ENCODE assay signal across 8 mouse cellular contexts in the genomic region with DNA sequence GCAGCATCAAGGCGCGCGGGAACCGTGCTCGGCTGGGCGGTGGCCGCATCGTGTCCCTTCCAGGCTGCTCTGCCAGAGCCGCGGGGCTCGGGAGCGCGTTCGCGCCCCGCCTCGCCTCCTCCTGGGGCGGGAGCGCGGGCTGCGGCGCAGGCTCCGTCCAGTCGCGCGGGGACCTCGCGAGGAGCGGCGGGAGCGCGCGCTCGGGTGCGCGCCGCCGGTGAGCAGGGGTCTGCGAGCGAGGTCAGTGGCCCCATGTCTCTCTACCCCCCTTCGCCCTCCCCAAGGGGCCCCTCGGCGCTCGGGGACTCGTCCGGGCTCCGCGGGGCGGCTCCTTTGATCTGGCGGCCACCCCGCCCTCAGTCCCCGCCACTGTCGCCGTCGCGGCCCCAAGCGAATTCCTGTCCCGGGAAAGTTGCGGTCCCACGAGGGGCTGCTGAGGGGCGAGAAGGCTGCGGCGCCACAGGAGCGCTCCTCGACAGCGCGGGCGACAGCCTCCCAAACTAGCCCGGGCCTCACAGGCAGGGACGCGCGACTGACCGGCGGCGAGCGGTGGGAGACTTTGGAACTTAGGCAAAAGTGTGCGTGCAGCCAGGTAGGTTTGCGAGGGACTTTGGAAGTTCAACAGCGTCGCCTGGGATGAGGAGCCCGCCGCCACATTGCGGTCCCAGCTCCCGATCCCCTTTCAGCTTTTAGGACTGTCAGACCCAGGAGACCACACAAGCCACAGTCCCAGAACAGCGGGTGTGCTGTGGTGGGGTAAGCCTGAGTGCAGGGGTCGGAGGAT. TPM values are rescaled to one million over a fixed set of nuclear protein-coding genes. Genes with fewer than 3 reads are reported as not detected.
DNase-seq lines count a peak whose midpoint lies in the region; ATAC-seq and TF ChIP-seq lines count a peak whose summit lies in the region.

A gene (minus strand): TSS at position 49 of the 784 bp plus-strand sequence.

- H3K4me3 ChIP-seq in bone marrow, adult 2 months (replicated peaks; ENCODE audit: control insufficient read depth, low read depth, low read length) = peak within 1 kb of the TSS; percentile 34
- peak within 1 kb of the TSS; percentile 58 for H3K4me3 ChIP-seq in lung, embryonic 15.5 days
- peak within 1 kb of the TSS; percentile 51 for H3K4me3 ChIP-seq in olfactory bulb, adult 2 months (ENCODE audit: insufficient read depth, low read depth, low read length)

- H3K9me3 ChIP-seq in lung, embryonic 15.5 days = no peaks in the 10 kb centered on the region

- DNase-seq in layer of hippocampus, postnatal 10 days (ENCODE audit: low spot score in 2 of 2) = peak; percentile 26 to 48
- no peak for DNase-seq in layer of hippocampus, adult 9-10 months (ENCODE audit: low spot score)
- DNase-seq in gastrocnemius, postnatal 10 days = peak; percentile 19
- peak; percentile 42 for DNase-seq in kidney, adult 18-20 months
- DNase-seq in spleen, adult 12 weeks (ENCODE audit: low spot score) = no peak

- 1% methylated on average over 86 of the region's 86 CpGs for WGBS in bone marrow, adult 2 months
- WGBS in lung, embryonic 15.5 days = 0% methylated on average over 85 of the region's 86 CpGs
- under 1% methylated on average over 79 of the region's 86 CpGs for WGBS in olfactory bulb, adult 2 months

- peak; percentile 81; the same call in 1 of the 2 replicates for ATAC-seq in lung, embryonic 15.5 days (ENCODE audit: borderline replicate concordance, extremely low read depth, low FRiP score, low TSS enrichment)

- TF ChIP-seq CTCF in bone marrow, adult 2 months (IDR thresholded peaks at IDR 0.05; ENCODE audit: control insufficient read depth, insufficient read depth, low read length) = no peak; the same call in 1 of the 2 replicates
- TF ChIP-seq CTCF in olfactory bulb, adult 2 months (IDR thresholded peaks at IDR 0.05; ENCODE audit: insufficient read depth, low read depth, low read length) = no peak

- no peaks in the 10 kb centered on the region for H3K36me3 ChIP-seq in lung, embryonic 15.5 days

- H3K27ac ChIP-seq in bone marrow, adult 2 months (ENCODE audit: control insufficient read depth, insufficient read depth, low read depth, low read length, poor library complexity) = no peak within 1 kb of the TSS; the same call in 1 of the 2 replicates
- H3K27ac ChIP-seq in lung, embryonic 15.5 days = no peak within 1 kb of the TSS
- H3K27ac ChIP-seq in olfactory bulb, adult 2 months (ENCODE audit: insufficient read depth, low read depth, low read length) = no peak within 1 kb of the TSS

- H3K9ac ChIP-seq in lung, embryonic 15.5 days = peak within 1 kb of the TSS; percentile 71

- H3K4me2 ChIP-seq in lung, embryonic 15.5 days = peak within 1 kb of the TSS; percentile 100

- H3K4me1 ChIP-seq in bone marrow, adult 2 months (ENCODE audit: control insufficient read depth, insufficient read depth, low read length) = no peaks in the 10 kb centered on the region; the same call in none of the 2 replicates
- peaks cover 12% of the 10 kb centered on the region for H3K4me1 ChIP-seq in lung, embryonic 15.5 days
- H3K4me1 ChIP-seq in olfactory bulb, adult 2 months (ENCODE audit: control insufficient read depth, insufficient read depth, low read length) = peaks cover 14% of the 10 kb centered on the region

- peaks cover 8% of the 10 kb centered on the region for H3K27me3 ChIP-seq in lung, embryonic 15.5 days

- TF ChIP-seq POLR2A in bone marrow, adult 2 months (IDR thresholded peaks at IDR 0.05; ENCODE audit: borderline replicate concordance, control insufficient read depth, low read depth, low read length) = no peak
- TF ChIP-seq POLR2A in olfactory bulb, adult 2 months (IDR thresholded peaks at IDR 0.05; ENCODE audit: insufficient read depth, low read depth, low read length) = no peak

RNA-seq across cellular contexts. Expression of the gene that starts here (rescaled TPM):
- total RNA-seq in layer of hippocampus, postnatal 10 days (2021) = under 1 TPM; 0.55 to 0.62 TPM
- polyA plus RNA-seq in bone marrow, adult 2 months (2011; ENCODE audit: insufficient read depth, insufficient read length, low replicate concordance, missing spikeins) = not detected in 2 replicates
- not detected for total RNA-seq in gastrocnemius, postnatal 10 days (2021)
- 0.84 and 1.0 TPM in 2 replicates for polyA plus RNA-seq in lung, embryonic 15.5 days (2015; fragmentation: Nextera tagmentation; extraction: Ambion mirVana)
- polyA plus RNA-seq in olfactory bulb, adult 2 months (2012; ENCODE audit: insufficient read depth, insufficient read length, low replicate concordance, missing spikeins) = not detected in 2 replicates

Comparison
In these comparisons a context has a peak if more than half of its experiments do, and no peak if none do; other contexts are left out.
1. Peak in DNase-seq in layer of hippocampus, postnatal 10 days; RNA of the gene not detected or under 1 TPM.
2. Peak in DNase-seq in gastrocnemius, postnatal 10 days; RNA of the gene not detected or under 1 TPM.